Mouse (Mus musculus) neural tube, embryonic 14.5 days (tissue): ENCODE measurements at regions not wholly inside any gene's neighbourhood (a gene's known extent, or its start where the extent isn't known, plus 50 kb on each side); places are given as distances from the start of the nearest gene placed in this dataset.

Source experiments
- ATAC-seq: fragments of 200-750 bp; cut with Nextera tagmentation; 2 replicates; pipeline ENCODE4 v1.8.0; 2017; ENCODE audit warnings: low read depth, mild to moderate bottlenecking, moderate TSS enrichment, moderate library complexity
- H3K27ac ChIP-seq: fragments of 300-500 bp; sonication (generic); 2 replicates; pipeline ENCODE4 v1.5.1; 2014; ENCODE audit warnings: low read depth, mild to moderate bottlenecking, control low read depth, low read length, moderate library complexity, mixed read lengths
- H3K27me3 ChIP-seq: fragments of 300-500 bp; sonication (generic); 2 replicates; pipeline ENCODE4 v1.6.1; 2014; ENCODE audit warnings: low read length; ENCODE audit not compliant: control insufficient read depth, insufficient read depth
- H3K36me3 ChIP-seq: fragments of 300-500 bp; sonication (generic); 2 replicates; pipeline ENCODE4 v1.6.1; 2014; ENCODE audit warnings: low read length, mixed read lengths; ENCODE audit not compliant: control insufficient read depth, insufficient read depth
- H3K4me1 ChIP-seq: fragments of 300-500 bp; sonication (generic); 2 replicates; pipeline ENCODE4 v1.6.1; 2014; ENCODE audit warnings: low read length; ENCODE audit not compliant: control insufficient read depth, insufficient read depth
- H3K4me2 ChIP-seq: fragments of 300-500 bp; sonication (generic); 2 replicates; pipeline ENCODE4 v1.6.1; 2014; ENCODE audit warnings: mild to moderate bottlenecking, low read depth, low read length, control low read depth
- H3K4me3 ChIP-seq: fragments of 300-500 bp; sonication (generic); 2 replicates; pipeline ENCODE4 v1.5.1; 2014; ENCODE audit warnings: low read depth, low read length, control low read depth, mixed read lengths
- H3K9ac ChIP-seq: fragments of 300-500 bp; sonication (generic); replicated peaks from 2 replicates; pipeline ENCODE4 v1.6.1; 2014; ENCODE audit warnings: low read depth, mild to moderate bottlenecking, control low read depth, low read length, mixed read lengths
- H3K9me3 ChIP-seq: fragments of 300-500 bp; sonication (generic); 2 replicates; pipeline ENCODE4 v1.6.1; 2016; ENCODE audit warnings: low read length; ENCODE audit not compliant: control insufficient read depth
- WGBS: fragments of 180-500 bp; shearing (Covaris S2); extraction: QIAGEN DNeasy Blood & Tissue Kit; methylation state at CpG from one replicate; pipeline ENCODE4 v1.1.7; 2014; 5-methylcytosine and 5-hydroxymethylcytosine counted together

- no peaks in the 10 kb centered on the region for H3K4me1 ChIP-seq
- 95% methylated on average over 2 of the region's 2 CpGs for WGBS
- no peaks in the 10 kb centered on the region for H3K36me3 ChIP-seq
- H3K4me2 ChIP-seq: no peak overlapping the region
- no peak overlapping the region for H3K9ac ChIP-seq
- H3K9me3 ChIP-seq: no peaks in the 10 kb centered on the region
- H3K4me3 ChIP-seq: no peak overlapping the region
- H3K27me3 ChIP-seq: no peaks in the 10 kb centered on the region
- ATAC-seq: no peak
- no peak overlapping the region for H3K27ac ChIP-seq
These were observed 303.3 kb upstream of the Fam241a start for GRCm38 (mm10) chr3:128199466-128199865.

GRCm38 (mm10) chr3:128192046-128192800 lies 296.1 kb upstream of the Fam241a start:
- Histone ChIP-seq H3K4me1 (no peaks in the 10 kb centered on the region), H3K4me3 (no peak overlapping the region), H3K27ac (no peak overlapping the region), H3K9me3 (no peaks in the 10 kb centered on the region), H3K4me2 (no peak overlapping the region), H3K36me3 (no peaks in the 10 kb centered on the region), H3K9ac (no peak overlapping the region), H3K27me3 (no peaks in the 10 kb centered on the region)
- 74% methylated on average over 17 of the region's 17 CpGs for WGBS
- ATAC-seq: no peak

- H3K27me3 ChIP-seq: no peaks in the 10 kb centered on the region
- no peak overlapping the region for H3K27ac ChIP-seq
- no peak for ATAC-seq
- WGBS: 77% methylated on average over 9 of the region's 9 CpGs
- H3K9ac ChIP-seq: no peak overlapping the region
- no peaks in the 10 kb centered on the region for H3K4me1 ChIP-seq
- H3K36me3 ChIP-seq: no peaks in the 10 kb centered on the region
- no peak overlapping the region for H3K4me3 ChIP-seq
- no peak overlapping the region for H3K4me2 ChIP-seq
- no peaks in the 10 kb centered on the region for H3K9me3 ChIP-seq
These were observed 291.4 kb upstream of the Fam241a start for GRCm38 (mm10) chr3:128187330-128188044.

GRCm38 (mm10) chr3:128186278-128186677 lies 290.2 kb upstream of the Fam241a start:
- H3K27me3 ChIP-seq: no peaks in the 10 kb centered on the region
- H3K4me2 ChIP-seq: no peak overlapping the region
- no peak overlapping the region for H3K27ac ChIP-seq
- WGBS: 18% methylated on average over 4 of the region's 4 CpGs
- no peak overlapping the region for H3K4me3 ChIP-seq
- no peaks in the 10 kb centered on the region for H3K4me1 ChIP-seq
- H3K9me3 ChIP-seq: no peaks in the 10 kb centered on the region
- no peak overlapping the region for H3K9ac ChIP-seq
- peak; percentile 72; the same call in 1 of the 2 replicates for ATAC-seq
- H3K36me3 ChIP-seq: no peaks in the 10 kb centered on the region

- WGBS: 41% methylated on average over 7 of the region's 7 CpGs
- ATAC-seq: peak; percentile 91
- Histone ChIP-seq H3K4me3 (no peak overlapping the region), H3K9me3 (no peaks in the 10 kb centered on the region), H3K9ac (no peak overlapping the region), H3K27me3 (no peaks in the 10 kb centered on the region), H3K4me1 (no peaks in the 10 kb centered on the region), H3K27ac (no peak overlapping the region), H3K36me3 (no peaks in the 10 kb centered on the region), H3K4me2 (no peak overlapping the region)
These were observed 285.2 kb upstream of the Fam241a start for GRCm38 (mm10) chr3:128181221-128181908.

GRCm38 (mm10) chr3:128149216-128149615 lies 253.1 kb upstream of the Fam241a start:
- 70% methylated on average over 8 of the region's 8 CpGs for WGBS
- no peak for ATAC-seq
- H3K27ac ChIP-seq: no peak overlapping the region
- H3K4me3 ChIP-seq: no peak overlapping the region
- no peak overlapping the region for H3K9ac ChIP-seq
- H3K4me2 ChIP-seq: no peak overlapping the region
- no peaks in the 10 kb centered on the region for H3K9me3 ChIP-seq
- H3K27me3 ChIP-seq: no peaks in the 10 kb centered on the region
- no peaks in the 10 kb centered on the region for H3K36me3 ChIP-seq
- no peaks in the 10 kb centered on the region for H3K4me1 ChIP-seq

- Histone ChIP-seq H3K27me3 (no peaks in the 10 kb centered on the region), H3K9ac (no peak overlapping the region), H3K4me2 (no peak overlapping the region), H3K27ac (no peak overlapping the region), H3K9me3 (no peaks in the 10 kb centered on the region), H3K36me3 (no peaks in the 10 kb centered on the region), H3K4me3 (no peak overlapping the region), H3K4me1 (no peaks in the 10 kb centered on the region)
- 65% methylated on average over 7 of the region's 7 CpGs for WGBS
- peak; percentile 34; the same call in 1 of the 2 replicates for ATAC-seq
These were observed 249.2 kb upstream of the Fam241a start for GRCm38 (mm10) chr3:128145329-128145728.

GRCm38 (mm10) chr3:128127836-128128235 lies 231.7 kb upstream of the Fam241a start:
- 91% methylated on average over 5 of the region's 5 CpGs for whole genome bisulfite sequencing
- ATAC-seq: no peak

GRCm38 (mm10) chr3:128126664-128127063 lies 230.5 kb upstream of the Fam241a start:
- WGBS: 62% methylated on average over 3 of the region's 3 CpGs
- no peak for ATAC-seq

More at GRCm38 (mm10) chr3:128127836-128128235, 231.7 kb upstream of the Fam241a start:
- no peaks in the 10 kb centered on the region for H3K9me3 ChIP-seq
- H3K4me3 ChIP-seq: no peak overlapping the region
- H3K4me2 ChIP-seq: no peak overlapping the region
- H3K27me3 ChIP-seq: no peaks in the 10 kb centered on the region
- no peaks in the 10 kb centered on the region for H3K36me3 ChIP-seq
- no peak overlapping the region for H3K9ac ChIP-seq
- no peaks in the 10 kb centered on the region for H3K4me1 ChIP-seq
- no peak overlapping the region for H3K27ac ChIP-seq

More at GRCm38 (mm10) chr3:128126664-128127063, 230.5 kb upstream of the Fam241a start:
- Histone ChIP-seq H3K9me3 (no peaks in the 10 kb centered on the region), H3K9ac (no peak overlapping the region), H3K4me2 (no peak overlapping the region), H3K4me3 (no peak overlapping the region), H3K36me3 (no peaks in the 10 kb centered on the region), H3K27me3 (no peaks in the 10 kb centered on the region), H3K4me1 (no peaks in the 10 kb centered on the region), H3K27ac (no peak overlapping the region)
